Mouse (Mus musculus) cerebellum, adult 2 months (tissue): Measurements from ENCODE around the gene Ppfia2. TPM values are rescaled to one million over a fixed set of nuclear protein-coding genes. Genes with fewer than 3 reads are reported as not detected.

Source experiments
- DNase-seq, 2 experiments: peaks; one replicate each; pipeline ENCODE4 v3.0.0; 2021
- H3K27ac ChIP-seq: fragments of 200-500 bp; 2 replicates; pipeline ENCODE4 v1.5.1; 2012; ENCODE audit warnings: low read length, control low read depth, inconsistent platforms; ENCODE audit not compliant: insufficient read depth
- H3K27me3 ChIP-seq: fragments of 200-500 bp; 2 replicates; pipeline ENCODE4 v1.6.1; 2012; ENCODE audit warnings: inconsistent platforms, mild to moderate bottlenecking, low read length, moderate library complexity; ENCODE audit not compliant: control insufficient read depth, insufficient read depth
- H3K4me1 ChIP-seq: fragments of 200-500 bp; 2 replicates; pipeline ENCODE4 v1.6.1; 2011; ENCODE audit warnings: low read length; ENCODE audit not compliant: control insufficient read depth, insufficient read depth
- H3K4me3 ChIP-seq: fragments of 200-500 bp; replicated peaks from 2 replicates; pipeline ENCODE3; 2011; ENCODE audit warnings: mild to moderate bottlenecking, low read depth, low read length, control low read depth; ENCODE audit not compliant: insufficient read depth
- CTCF ChIP-seq: fragments of 200-500 bp; IDR thresholded peaks from 2 replicates; pipeline ENCODE4 v1.5.1; 2011; ENCODE audit warnings: low read depth, mild to moderate bottlenecking, control low read depth, low read length, moderate library complexity, borderline replicate concordance; ENCODE audit not compliant: insufficient read depth
- POLR2A ChIP-seq: fragments of 200-500 bp; IDR thresholded peaks from 2 replicates; pipeline ENCODE4 v1.6.1; 2011; ENCODE audit warnings: low read length, control low read depth, borderline replicate concordance; ENCODE audit not compliant: insufficient read depth
- WGBS: fragments of 180-500 bp; shearing (Covaris S2); methylation state at CpG from one replicate; pipeline ENCODE4 v1.1.7; 2018; 5-methylcytosine and 5-hydroxymethylcytosine counted together
- polyA plus RNA-seq: library from polyadenylated mRNA; depleted of rRNA; stranded (reverse); fragments of >200 nt; gene quantifications from 2 replicates; pipeline ENCODE4 v1.2.3, GENCODE M21; 2012

Ppfia2 gene
- polyA plus RNA-seq, 1 experiment, result 24.3 TPM

DNA sequence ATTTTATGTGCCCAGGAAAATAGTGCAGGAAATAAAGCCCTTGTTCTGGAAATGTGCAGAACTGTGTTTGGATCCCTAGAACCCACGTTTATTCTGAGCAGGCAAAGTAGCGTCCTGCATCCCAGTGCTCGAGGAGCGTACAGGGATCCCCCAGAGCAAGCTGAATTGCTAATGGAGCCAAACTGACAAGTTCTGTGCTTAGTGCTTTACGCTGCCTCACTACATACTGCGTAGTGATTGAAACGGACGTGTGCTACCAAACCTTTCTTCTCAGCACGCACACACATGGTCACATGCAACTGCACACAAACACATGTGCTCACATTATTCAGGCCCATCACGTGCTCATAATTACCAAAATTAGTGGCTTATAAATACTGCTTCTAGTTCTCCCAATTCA, 153.2 kb downstream of the Ppfia2 start:
- no peak for DNase-seq
- H3K27me3 ChIP-seq, result no peaks in the 10 kb centered on the region
- TF ChIP-seq POLR2A (no peak), CTCF (no peak)
- 93% methylated on average over 10 of the region's 10 CpGs for WGBS
- H3K4me1 ChIP-seq, result 0 out of 2 replicates have a peak, but pooled peaks cover 4% of the 10 kb centered on the region
- no peak overlapping the region for H3K4me3 ChIP-seq
- H3K27ac ChIP-seq, result no peak overlapping the region

DNA sequence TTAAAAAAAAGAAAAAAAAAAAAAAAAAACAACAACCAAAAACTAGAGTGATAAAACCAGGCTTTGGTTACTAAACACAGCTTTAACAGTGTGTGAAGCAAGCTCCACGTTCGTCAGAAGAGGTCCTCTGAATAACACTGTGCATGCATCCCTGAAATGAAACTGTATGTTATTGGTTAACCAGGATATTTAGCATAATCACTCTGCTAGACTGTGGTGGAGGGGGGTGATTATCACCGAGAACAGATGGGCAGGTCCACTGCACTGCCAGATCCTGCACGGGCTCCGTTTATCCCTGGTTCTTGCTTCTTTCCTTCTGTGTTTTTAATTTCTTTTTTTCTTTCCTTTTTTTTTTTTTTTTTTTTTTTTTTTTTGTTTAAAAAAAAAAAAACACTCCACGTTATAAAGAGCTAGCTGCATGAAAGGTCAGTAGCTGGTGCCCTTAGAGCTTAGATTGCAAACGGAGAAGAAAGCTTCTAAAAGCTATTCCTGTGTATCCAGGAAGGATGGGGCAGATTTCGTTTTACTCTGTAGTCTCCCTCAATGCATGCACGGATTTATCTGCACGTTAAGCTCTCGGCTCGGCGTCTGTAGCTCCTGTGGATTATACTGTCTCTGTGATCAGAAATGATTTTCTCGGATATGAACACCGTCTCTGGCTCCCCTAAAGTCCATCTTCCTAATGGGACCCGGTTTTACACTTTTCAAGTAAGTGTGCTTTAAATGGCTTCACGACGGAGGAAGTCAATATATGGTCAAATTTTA, 162.2 kb downstream of the Ppfia2 start:
- peak overlapping the region; percentile 95 for H3K4me3 ChIP-seq
- H3K4me1 ChIP-seq, result peaks cover 2% of the 10 kb centered on the region; the same call in 1 of the 2 replicates
- peak overlapping the region; percentile 93 for H3K27ac ChIP-seq
- TF ChIP-seq CTCF (no peak; the same call in 1 of the 2 replicates), POLR2A (no peak)
- 3% methylated on average over 18 of the region's 18 CpGs for WGBS
- peak; percentile 73 to 86 for DNase-seq
- H3K27me3 ChIP-seq, result no peaks in the 10 kb centered on the region

DNA sequence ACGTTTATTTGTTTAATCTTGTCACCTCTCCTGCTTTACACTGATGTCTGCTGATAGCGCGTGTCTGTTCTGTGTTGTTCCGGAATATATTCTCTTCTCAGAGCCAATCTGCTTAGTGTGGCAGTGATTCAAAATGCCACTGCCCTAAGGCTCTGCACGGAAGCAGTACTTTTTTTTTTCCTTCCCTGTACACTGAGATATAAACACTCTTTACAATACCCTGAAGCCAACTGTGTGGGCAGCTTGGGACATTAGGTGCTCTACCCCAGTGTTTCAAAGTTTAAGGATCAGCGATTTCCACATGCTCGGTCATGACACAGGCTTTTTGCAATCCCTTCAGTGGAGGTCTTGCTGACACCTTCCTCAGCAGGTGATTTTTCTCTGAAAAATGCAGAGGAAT, 163.8 kb downstream of the Ppfia2 start:
- TF ChIP-seq CTCF, result no peak
- TF ChIP-seq POLR2A, result peak; percentile 40; the same call in 1 of the 2 replicates
- no peaks in the 10 kb centered on the region for H3K27me3 ChIP-seq
- peak overlapping the region; percentile 95 for H3K4me3 ChIP-seq
- DNase-seq, result peak; percentile 61 to 80
- WGBS, result 11% methylated on average over 7 of the region's 7 CpGs
- peaks cover 2% of the 10 kb centered on the region; the same call in 1 of the 2 replicates for H3K4me1 ChIP-seq
- no peak overlapping the region; the same call in 1 of the 2 replicates for H3K27ac ChIP-seq

DNA sequence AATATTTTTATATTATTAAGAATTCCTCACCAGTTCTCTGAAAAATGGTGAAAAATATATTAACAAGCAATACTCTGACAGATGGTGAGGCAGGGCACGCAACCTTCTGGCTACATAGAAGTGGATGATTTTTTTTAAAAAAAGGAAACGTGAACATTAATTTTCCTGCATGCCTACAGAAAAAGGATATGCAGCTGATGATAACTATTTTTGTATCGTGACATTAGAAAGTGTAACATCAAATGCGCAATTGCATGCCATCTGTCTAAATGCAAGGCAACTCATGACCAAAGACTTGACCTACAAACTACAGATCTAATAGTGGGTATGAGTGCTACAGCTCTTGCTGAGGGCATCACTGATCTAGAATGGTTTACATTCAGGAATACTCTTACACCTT, 182.1 kb downstream of the Ppfia2 start:
- no peak overlapping the region for H3K27ac ChIP-seq
- no peak overlapping the region for H3K4me3 ChIP-seq
- no peaks in the 10 kb centered on the region for H3K27me3 ChIP-seq
- peaks cover 12% of the 10 kb centered on the region; the same call in 1 of the 2 replicates for H3K4me1 ChIP-seq
- TF ChIP-seq POLR2A (no peak), CTCF (no peak)
- WGBS, result 16% methylated on average over 4 of the region's 4 CpGs
- DNase-seq, result peak in 1 of 2 experiments; percentile 64

- no peak for TF ChIP-seq POLR2A
- no peak for TF ChIP-seq CTCF
- WGBS, result 95% methylated on average over 3 of the region's 3 CpGs
- Histone ChIP-seq H3K27me3 (no peaks in the 10 kb centered on the region), H3K4me1 (no peaks in the 10 kb centered on the region), H3K4me3 (no peak overlapping the region), H3K27ac (no peak overlapping the region)
- DNase-seq, result no peak
These were observed 195.1 kb downstream of the Ppfia2 start for GRCm38 (mm10) chr10:106665221-106665620.

DNA sequence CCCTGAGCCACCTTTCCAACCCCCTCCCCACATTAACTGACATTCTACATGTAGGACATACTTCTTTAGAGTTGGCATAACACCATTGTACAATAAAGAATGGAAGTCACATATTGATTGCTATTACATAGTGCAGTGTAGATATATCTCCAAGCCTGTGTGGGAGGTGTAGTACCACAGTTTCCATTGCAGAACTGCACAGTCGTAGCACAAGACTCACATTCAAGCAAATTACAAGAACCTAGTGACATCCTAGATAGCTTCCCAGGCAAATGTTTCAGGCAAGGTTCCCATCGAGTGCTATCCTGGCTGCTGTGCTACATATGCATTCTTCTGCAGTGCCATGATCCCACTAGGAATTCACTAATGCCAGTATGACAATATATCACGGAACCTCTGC, 200.0 kb downstream of the Ppfia2 start:
- Histone ChIP-seq H3K27ac (no peak overlapping the region), H3K4me1 (no peaks in the 10 kb centered on the region), H3K27me3 (no peaks in the 10 kb centered on the region), H3K4me3 (no peak overlapping the region)
- TF ChIP-seq CTCF (no peak), POLR2A (no peak)
- no peak for DNase-seq
- 75% methylated on average over 3 of the region's 3 CpGs for WGBS

GRCm38 (mm10) chr10:106681395-106681794, 211.3 kb downstream of the Ppfia2 start:
- DNase-seq, result peak; percentile 66 to 85
- 18% methylated on average over 5 of the region's 5 CpGs for WGBS
- H3K27me3 ChIP-seq, result no peaks in the 10 kb centered on the region

DNA sequence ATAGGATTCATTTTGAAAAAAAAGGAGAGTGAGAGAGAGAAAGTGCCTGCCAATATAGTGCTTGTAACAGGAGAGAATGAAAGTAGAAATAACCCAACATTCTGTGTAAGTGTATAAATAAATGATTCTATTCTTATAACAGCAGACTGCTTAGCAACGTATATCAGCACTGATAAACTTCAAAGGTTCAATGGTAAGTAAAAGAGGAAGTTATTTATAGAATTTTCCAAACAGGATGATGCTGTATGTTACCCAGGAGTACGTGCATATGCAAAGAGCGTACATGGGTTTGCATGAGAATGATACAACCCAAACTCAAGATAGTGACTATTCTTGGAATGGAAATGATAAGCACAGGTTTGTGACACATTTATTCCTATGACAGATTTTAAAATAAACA, 215.4 kb downstream of the Ppfia2 start:
- no peak overlapping the region for H3K27ac ChIP-seq
- DNase-seq, result no peak
- TF ChIP-seq POLR2A (no peak), CTCF (no peak)
- H3K4me3 ChIP-seq, result no peak overlapping the region
- H3K27me3 ChIP-seq, result no peaks in the 10 kb centered on the region
- peaks cover 7% of the 10 kb centered on the region; the same call in 1 of the 2 replicates for H3K4me1 ChIP-seq
- 74% methylated on average over 3 of the region's 3 CpGs for WGBS

More at GRCm38 (mm10) chr10:106681395-106681794, 211.3 kb downstream of the Ppfia2 start:
- no peak for TF ChIP-seq CTCF
- no peak for TF ChIP-seq POLR2A
- Histone ChIP-seq H3K27ac (no peak overlapping the region), H3K4me1 (peaks cover 4% of the 10 kb centered on the region; the same call in 1 of the 2 replicates), H3K4me3 (no peak overlapping the region)
